Mouse (Mus musculus): ENCODE data around the gene Nat8f1. TPM values are rescaled to one million over a fixed set of nuclear protein-coding genes. Genes with fewer than 3 reads are reported as not detected.
"Not testable (repeated sequence)": the region's sequence is repeated elsewhere in the genome, so short reads cannot be mapped to it uniquely, and the experiment has no call there.

Gene Nat8f1
- polyA plus RNA-seq, 1 experiment: 29.3 TPM

- peak; percentile 81 for DNase-seq (ENCODE audit: low read depth)
Observed at GRCm38 (mm10) chr6:85906911-85907351, 8.6 kb downstream of the Nat8f1 start.

DNA sequence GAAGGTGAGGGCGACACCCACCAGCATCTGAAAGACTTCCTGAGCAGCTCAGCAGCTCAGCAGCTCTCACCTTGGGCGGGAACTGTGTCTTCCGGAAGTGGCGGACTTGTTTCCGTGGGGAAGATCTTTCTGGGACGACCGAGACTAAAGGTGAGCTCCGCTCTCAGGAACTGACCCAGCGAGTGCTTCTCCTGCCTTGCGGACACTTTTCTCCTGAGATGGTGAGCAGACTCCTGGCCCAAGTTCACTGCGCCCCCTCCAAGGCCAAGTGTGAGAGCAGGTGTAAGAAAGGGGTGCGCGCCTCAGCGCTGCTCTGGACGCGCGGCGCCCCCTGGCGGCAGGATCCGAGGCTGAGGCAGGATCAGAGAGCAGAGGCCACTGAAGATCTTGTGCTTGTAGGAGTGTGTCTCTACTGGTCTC, 10.8 kb downstream of the Nat8f1 start, which contains the start of gene Nat8f4:
Gene Nat8f4, minus strand, starts transcription at position 243 of the 420 bp plus-strand sequence.
- not testable (repeated sequence) for DNase-seq (ENCODE audit: low read depth)

DNA sequence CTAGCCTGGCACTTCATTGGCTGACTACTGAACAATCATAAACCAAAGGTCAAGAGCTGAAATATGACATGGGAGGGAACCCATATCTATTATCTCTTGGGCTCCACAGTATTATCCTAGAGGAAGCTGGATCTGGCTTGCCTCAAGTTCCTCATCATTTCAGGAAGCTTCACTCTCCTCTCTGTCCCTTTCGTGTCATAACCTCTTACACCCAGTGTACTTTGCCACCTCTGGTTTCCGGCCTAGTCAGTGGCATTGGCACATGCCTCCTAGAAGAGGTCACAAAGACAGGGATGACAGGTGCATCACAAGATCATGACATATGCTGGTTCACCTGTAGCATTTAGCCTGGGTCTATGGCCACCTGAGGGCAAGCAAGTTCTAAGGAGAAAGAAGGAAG, 13.2 kb downstream of the Nat8f1 start:
- no peak for DNase-seq (ENCODE audit: low read depth)

GRCm38 (mm10) chr6:85898596-85899475, 16.7 kb downstream of the Nat8f1 start:
- DNase-seq (ENCODE audit: low read depth): not testable (repeated sequence)

DNA sequence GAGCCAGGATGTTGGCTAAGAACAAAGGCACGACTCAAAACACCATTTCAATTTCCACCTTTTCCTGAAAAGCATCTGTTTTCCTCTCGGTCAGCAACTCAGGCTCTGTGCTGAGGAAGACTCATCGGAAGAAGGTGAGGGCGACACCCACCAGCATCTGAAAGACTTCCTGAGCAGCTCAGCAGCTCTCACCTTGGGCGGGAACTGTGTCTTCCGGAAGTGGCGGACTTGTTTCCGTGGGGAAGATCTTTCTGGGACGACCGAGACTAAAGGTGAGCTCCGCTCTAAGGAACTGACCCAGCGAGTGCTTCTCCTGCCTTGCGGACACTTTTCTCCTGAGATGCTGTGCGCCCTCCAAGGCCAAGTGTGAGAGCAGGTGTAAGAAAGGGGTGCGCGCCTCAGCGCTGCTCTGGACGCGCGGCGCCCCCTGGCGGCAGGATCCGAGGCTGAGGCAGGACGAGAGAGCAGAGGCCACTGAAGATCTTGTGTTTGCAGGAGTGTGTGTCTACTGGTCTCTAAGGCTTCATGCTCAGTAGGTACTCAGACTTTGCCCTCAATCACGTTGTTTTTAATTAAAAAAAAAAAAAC, 20.3 kb downstream of the Nat8f1 start:
- DNase-seq (ENCODE audit: low read depth): not testable (repeated sequence)

DNA sequence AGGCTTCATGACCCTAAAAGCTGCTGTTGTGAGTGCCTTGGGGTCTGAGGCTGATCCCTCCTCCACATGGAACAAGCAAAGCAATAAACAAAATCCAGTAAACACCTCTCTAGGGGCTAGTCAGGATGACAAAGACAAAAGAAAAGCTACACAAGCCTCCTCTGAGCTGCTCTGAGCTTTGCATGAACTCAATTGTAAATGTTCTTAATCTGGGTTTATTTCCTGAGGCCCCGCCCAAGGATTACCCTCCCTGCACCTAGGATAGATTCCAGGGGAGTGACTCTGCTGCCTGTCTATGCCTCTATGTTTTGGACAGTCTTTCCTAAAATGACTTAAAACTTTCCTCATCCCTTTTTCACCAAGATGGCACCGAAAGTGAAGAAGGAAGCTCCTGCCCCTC, 26.5 kb downstream of the Nat8f1 start:
- no peak for DNase-seq (ENCODE audit: low read depth)

GRCm38 (mm10) chr6:85884311-85884710, 31.2 kb downstream of the Nat8f1 start:
- no peak for DNase-seq (ENCODE audit: low read depth)

DNA sequence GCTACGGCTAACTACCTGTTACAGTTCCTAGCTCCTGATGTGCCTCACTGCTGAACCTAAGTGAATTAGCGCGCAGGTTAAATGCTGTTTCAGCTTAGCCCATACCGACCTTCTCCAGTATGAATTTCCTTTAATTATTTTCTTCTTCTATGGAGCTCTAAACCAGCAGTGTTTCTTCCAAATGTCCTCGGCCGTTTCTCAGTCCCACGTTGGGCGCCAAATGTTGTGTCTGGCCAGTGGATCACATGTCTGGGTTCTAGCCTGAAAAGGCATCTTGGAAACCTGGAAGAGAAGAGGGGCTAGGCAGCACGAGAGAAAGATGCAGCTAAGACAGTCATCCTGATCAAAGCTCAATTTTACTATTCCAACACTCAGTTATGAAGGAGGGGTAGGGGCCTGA, 32.2 kb downstream of the Nat8f1 start:
- not testable (repeated sequence) for DNase-seq (ENCODE audit: low read depth)

- not testable (repeated sequence) for DNase-seq (ENCODE audit: low read depth)
Observed at GRCm38 (mm10) chr6:85869006-85869405, 46.5 kb downstream of the Nat8f1 start, which contains the start of gene Nat8f2. Gene Nat8f2 (minus strand): TSS chr6:85869158.

- no peak for DNase-seq (ENCODE audit: low read depth)
Observed at GRCm38 (mm10) chr6:85867726-85868690, 47.5 kb downstream of the Nat8f1 start.

DNA sequence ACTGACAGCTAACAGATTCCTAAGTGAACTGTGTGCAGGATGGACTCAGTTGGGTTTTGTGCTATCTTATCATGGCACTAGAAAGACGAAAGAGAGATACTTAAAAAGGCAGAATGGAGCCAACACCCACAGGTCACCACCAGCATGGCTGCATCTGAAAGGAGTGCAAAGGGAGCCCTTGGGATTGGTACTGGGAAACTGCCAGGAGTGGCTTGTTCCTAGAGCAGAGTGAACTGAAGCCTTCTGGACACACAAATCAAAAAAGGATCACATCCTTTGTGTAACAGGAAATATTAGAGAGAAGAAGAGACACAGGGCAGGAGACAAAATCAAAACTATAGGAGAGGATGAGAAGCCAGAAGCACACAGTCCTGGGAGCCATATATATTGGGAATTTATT, 48.5 kb downstream of the Nat8f1 start:
- not testable (repeated sequence) for DNase-seq (ENCODE audit: low read depth)

DNA sequence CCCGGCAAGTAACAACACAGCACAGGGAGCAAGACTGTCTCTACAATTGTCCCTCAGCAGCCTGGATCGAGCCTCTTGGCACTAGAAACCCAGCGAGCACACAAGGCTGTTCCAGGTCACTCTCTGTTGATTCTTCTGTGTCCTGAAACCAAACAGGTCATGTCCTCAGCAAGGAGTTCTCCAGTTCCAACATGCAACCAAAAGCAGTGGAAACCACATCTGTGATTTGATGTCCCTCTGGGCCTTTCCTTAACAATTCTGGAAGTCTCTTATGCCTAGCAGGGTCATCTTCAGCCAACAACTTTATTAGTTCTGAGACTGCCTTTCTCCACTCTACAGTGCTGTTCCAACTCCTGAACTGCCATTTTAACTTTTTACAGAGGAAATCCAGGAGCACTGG, 49.3 kb downstream of the Nat8f1 start:
- not testable (repeated sequence) for DNase-seq (ENCODE audit: low read depth)

- DNase-seq (ENCODE audit: low read depth): not testable (repeated sequence)
Observed at GRCm38 (mm10) chr6:85864900-85865639, 50.4 kb downstream of the Nat8f1 start.

DNA sequence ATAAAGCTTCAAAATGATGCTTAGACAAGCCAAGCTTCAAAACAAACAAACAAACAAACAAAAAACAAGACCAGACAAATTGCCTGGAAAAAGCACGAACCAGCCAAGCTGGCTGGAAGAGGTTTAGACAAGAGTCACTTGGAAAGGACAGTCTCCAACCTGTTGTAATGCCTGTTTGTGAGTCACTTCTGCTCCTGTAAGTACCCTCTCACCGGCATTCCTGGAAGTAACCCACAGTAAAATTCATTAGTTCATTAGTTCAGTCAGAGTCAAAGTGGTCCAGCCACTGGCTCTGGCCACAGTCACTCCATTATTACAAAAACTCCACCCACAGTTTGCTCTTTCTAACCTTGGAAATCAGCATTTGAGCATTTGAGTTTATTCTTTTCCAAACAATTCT, 51.6 kb downstream of the Nat8f1 start:
- DNase-seq (ENCODE audit: low read depth): no peak

DNA sequence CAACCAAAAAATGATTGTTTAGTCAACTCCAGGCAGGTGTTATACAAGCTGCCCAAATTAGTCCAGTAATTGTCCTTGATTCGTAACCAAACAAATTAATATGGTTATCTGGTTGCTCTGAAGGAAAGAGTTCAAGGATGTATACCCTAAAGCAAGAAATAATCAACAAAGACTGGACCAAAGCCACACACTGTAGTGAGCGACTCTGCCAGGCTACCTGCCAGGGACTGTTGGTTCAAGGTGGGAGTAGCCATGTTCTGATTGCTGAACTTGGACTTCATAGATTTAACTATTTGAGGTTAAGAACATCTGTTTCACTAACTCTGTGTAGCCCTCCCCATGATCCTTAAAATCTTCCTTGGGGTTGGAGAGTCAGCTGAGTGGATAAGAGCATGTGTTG, 52.4 kb downstream of the Nat8f1 start:
- DNase-seq (ENCODE audit: low read depth): no peak

DNA sequence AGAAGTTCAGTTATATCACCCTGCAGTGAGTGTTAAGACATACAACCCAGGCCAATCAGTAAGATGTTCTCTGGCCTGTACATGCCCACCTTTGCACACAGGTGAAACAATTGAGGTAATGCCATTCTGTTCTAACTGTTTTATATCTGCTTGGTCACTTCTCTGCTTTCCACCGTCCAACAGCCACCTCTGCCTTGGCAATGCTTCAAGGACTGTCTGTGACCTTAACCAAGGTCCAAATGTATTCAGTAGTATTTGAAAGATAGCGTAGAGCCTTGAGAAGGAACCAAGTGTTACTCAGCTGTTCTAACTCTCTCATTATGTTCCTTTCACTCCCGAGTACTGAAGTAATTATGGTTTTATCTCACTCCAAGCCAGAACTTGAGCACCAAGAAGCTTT, 52.9 kb downstream of the Nat8f1 start:
- DNase-seq (ENCODE audit: low read depth): no peak

GRCm38 (mm10) chr6:85861247-85861646, 54.2 kb downstream of the Nat8f1 start:
- no peak for DNase-seq (ENCODE audit: low read depth)

Measured in gonadal fat pad, adult 2 months (tissue).